Mouse (Mus musculus): Measurements from ENCODE around the gene Pax5. TPM values are rescaled to one million over a fixed set of nuclear protein-coding genes. Genes with fewer than 3 reads are reported as not detected.

Pax5 gene
- polyA plus RNA-seq, 1 experiment from 2014 or later, result 2.1 TPM

DNA sequence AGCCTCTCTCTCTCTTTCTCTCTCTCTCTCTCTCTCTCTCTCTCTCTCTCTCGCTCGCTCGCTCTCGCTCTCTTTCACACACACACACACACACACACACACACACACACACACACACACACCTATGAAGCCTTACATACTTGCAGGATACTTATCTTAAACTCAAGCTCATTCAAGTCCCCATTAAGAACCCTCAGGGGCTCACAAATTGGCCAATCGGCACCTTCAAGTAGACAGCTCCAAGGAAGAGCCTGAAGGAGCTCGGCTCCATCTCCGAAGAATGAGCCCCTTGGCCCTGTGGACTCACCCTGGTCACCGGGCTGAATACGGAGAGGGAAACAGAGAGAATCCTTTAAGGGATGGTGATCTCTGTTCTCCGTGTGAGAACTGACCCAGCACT lies 141.1 kb downstream of the Pax5 start:
- H3K9me3 ChIP-seq, result no peaks in the 10 kb centered on the region
- 82% methylated on average over 10 of the region's 10 CpGs for WGBS
- H3K4me2 ChIP-seq, result no peak overlapping the region

DNA sequence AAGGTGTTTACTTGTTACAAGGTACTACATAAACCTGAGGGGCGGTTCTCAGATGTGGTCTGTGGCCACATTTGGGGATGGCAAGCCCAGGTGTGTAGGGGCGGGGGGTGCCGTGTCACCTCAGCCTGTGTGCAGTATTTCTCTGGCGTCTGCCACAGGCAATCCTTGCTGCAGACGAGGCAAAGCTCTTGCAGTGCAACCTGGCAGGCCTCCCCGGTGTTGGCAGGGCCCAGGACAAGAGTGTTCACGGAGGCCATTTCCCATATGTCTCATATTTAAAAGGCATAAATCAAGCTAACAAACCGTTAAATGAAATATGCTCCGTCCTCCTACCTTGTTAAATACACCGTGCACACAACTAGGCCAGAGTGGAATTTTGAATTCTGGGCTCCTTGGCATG lies 141.6 kb downstream of the Pax5 start:
- no peaks in the 10 kb centered on the region for H3K36me3 ChIP-seq
- WGBS, result 66% methylated on average over 10 of the region's 10 CpGs

More for the DNA sequence above, 141.1 kb downstream of the Pax5 start:
- H3K4me3 ChIP-seq, result no peak overlapping the region
- H3K27ac ChIP-seq (replicated peaks), result no peak overlapping the region
- no peak overlapping the region for H3K9ac ChIP-seq
- no peak for ATAC-seq (ENCODE audit: low FRiP score, low read depth)
- H3K27me3 ChIP-seq, result peaks cover 24% of the 10 kb centered on the region
- H3K36me3 ChIP-seq, result no peaks in the 10 kb centered on the region
- H3K4me1 ChIP-seq (replicated peaks), result no peaks in the 10 kb centered on the region

DNA sequence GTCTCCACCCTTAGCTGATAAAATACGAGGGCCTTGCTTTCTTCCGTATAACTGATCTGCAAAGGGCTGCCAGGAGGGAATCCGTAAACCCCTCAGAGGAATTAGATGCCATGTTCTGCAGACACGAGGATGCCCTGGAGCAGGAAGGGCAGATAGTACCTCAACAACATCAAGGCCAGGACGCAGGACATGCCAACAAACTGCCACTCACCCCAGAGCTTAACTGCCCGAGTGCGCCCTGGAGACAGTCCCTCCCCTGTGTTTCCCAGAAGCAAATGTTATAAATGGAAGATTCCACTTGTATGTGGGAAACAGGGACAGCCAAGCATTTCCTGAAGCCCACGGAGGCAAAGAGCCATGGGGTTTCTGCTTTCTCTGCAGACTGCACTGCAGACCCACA lies 143.9 kb downstream of the Pax5 start:
- H3K4me3 ChIP-seq, result no peak overlapping the region
- no peak overlapping the region for H3K4me2 ChIP-seq
- no peak overlapping the region for H3K27ac ChIP-seq (replicated peaks)
- WGBS, result 59% methylated on average over 8 of the region's 8 CpGs
- no peak for ATAC-seq (ENCODE audit: low FRiP score, low read depth)
- no peaks in the 10 kb centered on the region for H3K9me3 ChIP-seq
- H3K4me1 ChIP-seq (replicated peaks), result peaks cover 5% of the 10 kb centered on the region; the same call in 1 of the 2 replicates
- H3K36me3 ChIP-seq, result no peaks in the 10 kb centered on the region
- peaks cover 38% of the 10 kb centered on the region for H3K27me3 ChIP-seq
- H3K9ac ChIP-seq, result no peak overlapping the region

More for the DNA sequence above, 141.6 kb downstream of the Pax5 start:
- H3K4me3 ChIP-seq, result no peak overlapping the region
- ATAC-seq (ENCODE audit: low FRiP score, low read depth), result no peak
- no peaks in the 10 kb centered on the region for H3K4me1 ChIP-seq (replicated peaks)
- no peaks in the 10 kb centered on the region for H3K9me3 ChIP-seq
- peaks cover 25% of the 10 kb centered on the region for H3K27me3 ChIP-seq
- no peak overlapping the region for H3K9ac ChIP-seq
- H3K27ac ChIP-seq (replicated peaks), result no peak overlapping the region
- no peak overlapping the region for H3K4me2 ChIP-seq

DNA sequence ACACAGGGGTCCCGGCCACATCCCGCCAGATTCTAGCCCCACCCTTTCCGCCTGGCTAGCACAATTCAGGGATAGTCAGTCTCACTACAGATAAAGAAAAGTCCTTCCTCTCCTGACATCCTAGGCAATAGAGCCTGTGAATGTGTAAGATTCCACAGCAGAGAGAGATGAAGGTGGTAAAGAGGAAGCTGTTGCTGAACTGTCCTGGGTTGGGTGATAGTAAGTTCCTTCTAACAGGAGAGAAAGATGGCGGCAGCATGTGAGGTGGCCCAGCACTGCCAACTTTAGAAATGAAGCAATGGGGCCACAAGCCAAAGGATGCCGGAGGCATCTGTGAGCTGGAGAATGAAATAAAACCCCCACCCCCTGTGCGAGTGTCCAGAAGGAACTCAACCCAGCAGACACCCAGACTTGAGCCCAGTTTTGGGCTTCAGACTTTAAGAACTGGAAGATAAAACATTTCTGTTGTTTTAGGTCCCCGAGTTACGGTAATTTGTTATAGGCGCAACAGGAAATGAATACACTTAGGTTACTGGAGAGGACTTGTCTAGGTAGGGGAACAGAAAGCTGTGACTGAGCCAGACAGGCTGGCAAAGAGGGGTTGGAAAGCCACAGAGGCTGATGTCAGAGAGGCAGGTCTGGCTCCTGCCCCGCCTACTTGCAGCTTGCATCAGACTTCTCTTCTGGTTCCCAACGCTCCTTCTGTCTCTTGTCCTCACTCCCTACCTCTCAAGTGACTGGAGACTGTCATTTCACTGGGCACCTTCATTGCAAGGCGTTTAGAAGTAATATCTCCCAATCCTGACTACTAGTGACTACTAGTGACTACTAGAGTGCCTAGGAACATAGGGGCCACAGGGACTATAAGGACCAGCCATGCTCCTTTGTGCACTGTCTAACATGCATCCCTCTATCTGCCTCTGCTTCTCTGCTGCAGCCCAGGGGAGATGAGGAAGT lies 144.9 kb downstream of the Pax5 start:
- H3K27me3 ChIP-seq, result peaks cover 39% of the 10 kb centered on the region
- WGBS, result 79% methylated on average over 12 of the region's 12 CpGs

DNA sequence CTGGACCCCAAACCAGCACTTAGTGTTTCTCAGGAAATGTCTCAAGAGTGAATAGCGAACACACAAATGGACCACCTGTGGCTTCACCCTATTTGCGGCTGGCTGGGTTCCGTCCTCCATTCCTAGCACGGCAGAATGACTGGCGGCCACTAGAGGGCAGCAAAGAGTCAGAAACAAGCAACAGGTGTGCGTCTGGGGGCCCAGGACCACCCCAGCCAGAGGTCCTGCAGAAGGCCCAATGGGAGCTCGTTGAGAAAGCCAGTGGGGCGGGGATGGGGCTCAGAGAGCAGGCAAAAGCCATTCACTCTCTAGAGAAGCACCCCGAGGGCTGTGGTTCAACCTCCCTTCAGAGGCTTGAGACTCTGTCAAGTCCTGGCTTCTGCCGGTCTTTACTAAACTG lies 145.7 kb downstream of the Pax5 start:
- peaks cover 42% of the 10 kb centered on the region for H3K27me3 ChIP-seq
- no peak overlapping the region for H3K4me2 ChIP-seq
- no peaks in the 10 kb centered on the region for H3K9me3 ChIP-seq
- H3K4me1 ChIP-seq (replicated peaks), result peaks cover 11% of the 10 kb centered on the region
- H3K4me3 ChIP-seq, result no peak overlapping the region
- H3K9ac ChIP-seq, result no peak overlapping the region
- 6% methylated on average over 10 of the region's 10 CpGs for WGBS
- no peak overlapping the region for H3K27ac ChIP-seq (replicated peaks)
- ATAC-seq (ENCODE audit: low FRiP score, low read depth), result no peak
- H3K36me3 ChIP-seq, result no peaks in the 10 kb centered on the region

More for the DNA sequence above, 144.9 kb downstream of the Pax5 start:
- H3K36me3 ChIP-seq, result no peaks in the 10 kb centered on the region
- H3K4me2 ChIP-seq, result no peak overlapping the region
- H3K4me1 ChIP-seq (replicated peaks), result peaks cover 11% of the 10 kb centered on the region
- H3K4me3 ChIP-seq, result no peak overlapping the region
- ATAC-seq (ENCODE audit: low FRiP score, low read depth), result no peak
- no peak overlapping the region for H3K27ac ChIP-seq (replicated peaks)
- H3K9me3 ChIP-seq, result no peaks in the 10 kb centered on the region
- no peak overlapping the region for H3K9ac ChIP-seq

DNA sequence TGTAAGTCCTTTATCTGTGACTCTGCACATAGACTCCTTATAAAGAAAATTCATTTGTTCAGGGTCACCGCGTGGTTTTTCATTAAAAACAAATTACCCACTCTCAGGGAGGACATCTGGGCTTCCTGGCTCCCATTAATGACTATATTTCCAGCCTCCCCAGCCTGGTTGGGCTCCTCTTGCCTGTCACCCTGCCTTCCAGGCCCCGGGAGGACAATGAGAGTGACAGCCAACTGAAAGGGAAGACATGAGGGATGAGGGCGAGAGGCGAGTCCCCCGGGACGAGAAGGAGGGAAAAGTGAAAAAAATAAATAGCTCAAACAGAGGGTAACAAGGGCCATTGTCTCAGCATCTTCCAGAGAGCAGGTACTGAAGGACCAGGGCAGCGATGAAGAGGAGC lies 149.3 kb downstream of the Pax5 start:
- no peak overlapping the region for H3K27ac ChIP-seq (replicated peaks)
- H3K36me3 ChIP-seq, result no peaks in the 10 kb centered on the region
- no peak overlapping the region for H3K4me3 ChIP-seq
- H3K4me2 ChIP-seq, result no peak overlapping the region
- peaks cover 34% of the 10 kb centered on the region for H3K4me1 ChIP-seq (replicated peaks)
- no peak for ATAC-seq (ENCODE audit: low FRiP score, low read depth)
- H3K9ac ChIP-seq, result no peak overlapping the region
- WGBS, result 18% methylated on average over 8 of the region's 8 CpGs
- no peaks in the 10 kb centered on the region for H3K9me3 ChIP-seq
- H3K27me3 ChIP-seq, result peaks cover 35% of the 10 kb centered on the region

DNA sequence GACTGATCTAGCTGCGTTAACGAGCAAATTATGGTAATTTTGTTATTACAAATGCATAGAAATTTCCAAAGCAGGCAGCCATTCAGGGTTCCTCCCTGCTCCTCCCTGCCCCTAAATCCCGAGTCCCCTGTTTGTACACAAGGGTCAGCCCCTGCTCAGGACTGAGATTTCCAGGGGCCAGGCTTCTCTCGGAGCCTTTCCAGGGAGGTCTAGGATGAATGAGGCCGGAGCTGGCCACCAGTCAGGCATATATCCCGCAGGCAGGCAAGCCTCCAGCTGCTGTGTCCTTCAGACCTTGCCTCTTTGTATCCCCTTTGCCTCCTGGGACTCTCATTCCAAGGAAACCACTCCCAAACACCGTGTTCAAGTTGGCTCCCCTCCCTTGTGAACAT lies 151.7 kb downstream of the Pax5 start:
- peak overlapping the region; percentile 68 for H3K4me2 ChIP-seq
- H3K9ac ChIP-seq, result no peak overlapping the region
- H3K9me3 ChIP-seq, result no peaks in the 10 kb centered on the region
- peak; percentile 40 for ATAC-seq (ENCODE audit: low FRiP score, low read depth)
- H3K4me3 ChIP-seq, result no peak overlapping the region
- 3% methylated on average over 7 of the region's 7 CpGs for WGBS
- H3K4me1 ChIP-seq (replicated peaks), result peaks cover 34% of the 10 kb centered on the region
- H3K36me3 ChIP-seq, result no peaks in the 10 kb centered on the region
- peak overlapping the region; percentile 73 for H3K27ac ChIP-seq (replicated peaks)
- H3K27me3 ChIP-seq, result peaks cover 17% of the 10 kb centered on the region

DNA sequence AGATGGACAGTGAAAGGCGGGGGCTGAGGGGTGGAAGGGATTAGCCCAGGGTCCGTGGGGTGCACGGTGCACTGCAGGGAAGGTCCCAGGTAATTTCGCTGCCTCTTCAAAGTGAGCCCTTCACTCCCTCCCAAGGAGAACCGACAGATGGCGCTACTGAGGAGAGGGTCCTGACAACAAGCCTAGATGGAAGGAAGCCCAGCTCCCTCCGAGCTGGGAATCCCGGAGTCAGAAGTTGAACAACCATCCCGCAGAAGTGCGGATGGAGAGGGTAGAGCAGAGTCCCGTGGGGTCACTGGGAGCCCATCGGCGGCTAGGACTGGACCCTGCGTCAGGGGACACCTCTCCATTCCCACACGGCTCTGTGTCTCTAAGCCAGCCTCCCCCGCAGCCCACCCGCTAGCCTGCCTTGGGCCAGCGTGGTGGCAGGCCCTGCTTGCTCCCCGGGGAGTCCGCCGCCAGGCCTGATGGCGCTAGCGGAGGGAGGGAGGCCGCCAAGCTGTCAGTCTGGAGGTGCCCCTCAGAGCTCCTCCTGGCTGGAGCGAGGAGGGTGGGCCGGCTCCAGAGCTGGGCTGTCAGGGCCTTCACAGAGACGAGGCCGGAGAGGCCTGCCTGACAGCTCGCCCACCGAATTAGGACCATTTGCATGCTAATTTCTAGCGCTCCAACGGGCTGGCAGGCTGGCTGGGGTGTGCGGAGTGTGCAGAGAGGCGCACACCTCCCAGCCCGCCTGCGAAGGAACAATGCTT lies 152.3 kb downstream of the Pax5 start:
- Histone ChIP-seq H3K4me2 (peak overlapping the region; percentile 68), H3K27me3 (peaks cover 15% of the 10 kb centered on the region; the same call in 1 of the 2 replicates), H3K27ac (replicated peaks) (peak overlapping the region; percentile 73), H3K9me3 (no peaks in the 10 kb centered on the region), H3K36me3 (no peaks in the 10 kb centered on the region), H3K4me1 (replicated peaks) (peaks cover 34% of the 10 kb centered on the region), H3K9ac (peak overlapping the region; percentile 43; the same call in 1 of the 2 replicates), H3K4me3 (peak overlapping the region; percentile 27)
- WGBS, result 1% methylated on average over 36 of the region's 36 CpGs
- peak; percentile 89 for ATAC-seq (ENCODE audit: low FRiP score, low read depth)

DNA sequence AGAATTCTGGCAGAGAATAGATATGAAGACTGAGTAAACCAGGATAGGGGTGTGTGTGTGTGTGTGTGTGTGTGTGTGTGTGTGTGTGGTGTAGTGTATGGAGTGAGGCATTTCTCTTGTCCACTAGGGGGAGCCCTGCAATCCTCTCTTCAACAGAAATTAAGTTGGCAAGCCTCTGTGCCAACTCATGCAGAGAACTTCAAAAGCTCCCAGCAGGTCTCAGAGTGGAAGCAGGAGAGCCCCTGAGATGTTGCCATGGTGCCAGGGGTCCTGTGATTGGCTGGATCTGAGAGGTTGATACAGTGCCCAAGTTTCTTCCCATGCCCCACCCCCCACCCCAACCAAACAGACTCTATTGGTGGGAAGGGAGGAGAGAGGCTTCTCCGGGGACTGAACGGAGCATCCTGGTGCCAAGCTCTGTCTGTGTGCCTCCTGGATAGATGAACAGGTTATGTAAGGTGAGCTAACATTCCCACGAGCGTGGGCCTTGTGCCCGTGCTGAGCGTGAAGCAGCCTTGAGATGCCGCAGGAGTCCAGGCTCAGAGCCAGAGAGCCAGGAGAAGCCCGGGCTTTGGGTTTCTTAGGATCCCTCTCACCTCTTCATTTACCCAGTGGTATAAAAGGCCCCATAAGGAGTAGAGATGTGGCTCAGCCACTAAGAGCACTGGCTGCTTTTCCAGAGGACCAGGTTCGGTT lies 153.6 kb downstream of the Pax5 start:
- Histone ChIP-seq H3K4me2 (no peak overlapping the region), H3K9me3 (no peaks in the 10 kb centered on the region), H3K4me3 (no peak overlapping the region), H3K9ac (no peak overlapping the region), H3K27ac (replicated peaks) (no peak overlapping the region), H3K36me3 (no peaks in the 10 kb centered on the region), H3K27me3 (peaks cover 8% of the 10 kb centered on the region; the same call in 1 of the 2 replicates), H3K4me1 (replicated peaks) (peaks cover 32% of the 10 kb centered on the region)
- 66% methylated on average over 9 of the region's 9 CpGs for WGBS
- peak; percentile 17; the same call in 1 of the 2 replicates for ATAC-seq (ENCODE audit: low FRiP score, low read depth)

DNA sequence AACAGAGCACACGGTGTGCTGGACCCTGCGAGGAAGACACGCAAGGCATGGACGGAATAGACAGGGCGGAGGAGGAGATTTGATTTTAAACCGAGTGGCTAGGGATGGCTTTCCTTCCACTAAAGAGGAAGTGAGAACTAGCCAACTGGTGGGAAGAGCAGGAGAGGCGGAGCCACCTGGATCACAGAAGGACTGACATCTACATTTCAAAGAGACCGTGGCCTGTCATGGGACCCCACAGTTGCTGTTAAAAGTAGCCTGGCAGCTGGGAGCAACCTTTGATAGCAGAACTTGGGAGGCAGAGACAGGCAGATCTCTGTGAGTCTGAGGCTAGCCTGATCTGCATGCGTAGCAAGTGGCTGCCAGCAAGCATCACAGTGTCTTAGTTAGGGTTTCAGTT lies 154.7 kb downstream of the Pax5 start:
- H3K36me3 ChIP-seq, result no peaks in the 10 kb centered on the region
- H3K9me3 ChIP-seq, result no peaks in the 10 kb centered on the region
- no peak overlapping the region for H3K4me3 ChIP-seq
- H3K4me2 ChIP-seq, result no peak overlapping the region
- WGBS, result 85% methylated on average over 9 of the region's 9 CpGs
- H3K27me3 ChIP-seq, result 0 out of 2 replicates have a peak, but pooled peaks cover 3% of the 10 kb centered on the region
- no peak overlapping the region for H3K9ac ChIP-seq
- no peak for ATAC-seq (ENCODE audit: low FRiP score, low read depth)
- no peak overlapping the region for H3K27ac ChIP-seq (replicated peaks)
- peaks cover 23% of the 10 kb centered on the region for H3K4me1 ChIP-seq (replicated peaks)

DNA sequence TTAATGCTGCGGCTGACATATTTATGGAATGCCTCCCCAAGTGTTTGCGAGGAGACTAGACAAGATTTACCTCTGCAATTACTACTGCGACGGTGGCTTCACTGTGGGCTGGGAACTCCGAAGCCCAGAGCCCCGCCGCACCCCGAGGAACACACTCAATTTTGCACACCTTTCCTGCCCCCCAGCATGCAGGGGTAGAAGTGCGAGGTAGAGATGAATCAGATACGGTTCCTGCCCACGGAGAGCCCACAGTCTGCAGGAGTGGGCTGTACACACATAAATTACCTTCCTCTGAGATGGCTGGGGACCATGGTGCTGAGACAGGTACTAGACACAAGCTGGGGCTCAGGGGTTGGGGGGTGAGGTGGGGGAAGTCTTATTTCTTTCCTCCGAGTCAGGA lies 158.8 kb downstream of the Pax5 start:
- Histone ChIP-seq H3K9ac (no peak overlapping the region), H3K27ac (replicated peaks) (no peak overlapping the region), H3K4me2 (no peak overlapping the region), H3K9me3 (no peaks in the 10 kb centered on the region), H3K4me1 (replicated peaks) (no peaks in the 10 kb centered on the region), H3K27me3 (no peaks in the 10 kb centered on the region), H3K4me3 (no peak overlapping the region), H3K36me3 (no peaks in the 10 kb centered on the region)
- no peak for ATAC-seq (ENCODE audit: low FRiP score, low read depth)
- 80% methylated on average over 12 of the region's 12 CpGs for WGBS
